Mouse (Mus musculus): Measurements from ENCODE around the gene Hist1h4a. TPM values are rescaled to one million over a fixed set of nuclear protein-coding genes. Genes with fewer than 3 reads are reported as not detected.

Gene Hist1h4a
- polyA plus RNA-seq, 1 experiment from 2014 or later: 1.1 TPM

DNA sequence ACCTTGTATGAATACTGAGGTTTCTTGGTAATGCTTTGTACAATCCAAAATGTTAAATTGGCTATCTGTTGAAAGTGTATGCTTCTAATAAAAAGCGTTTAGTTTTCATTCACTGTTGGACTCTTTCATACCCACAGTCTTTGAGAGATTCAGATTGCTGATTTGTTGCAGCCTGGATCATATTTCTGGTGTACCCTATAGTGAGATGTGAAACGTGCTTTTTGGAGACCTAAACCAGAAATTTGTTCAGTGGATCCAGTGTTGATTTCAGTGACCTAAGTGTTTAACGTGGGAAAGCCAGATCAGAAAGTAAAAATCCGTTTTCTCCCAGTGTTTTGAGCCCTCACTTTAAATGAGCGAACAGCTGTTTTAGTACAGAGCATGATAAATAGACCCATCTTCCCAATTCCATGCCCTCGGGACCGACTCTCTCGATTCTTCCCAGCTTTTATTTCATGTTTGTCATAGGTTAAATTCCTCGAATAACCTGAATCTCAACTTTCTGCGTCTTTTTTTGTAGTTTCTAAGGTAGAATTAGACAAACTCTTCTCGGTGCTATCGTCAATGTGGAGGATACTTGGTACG is 20.7 kb downstream of the Hist1h4a start:
- Histone ChIP-seq H3K4me3 (replicated peaks; ENCODE audit: low read depth, low read length) (peak overlapping the region; percentile 48), H3K9me3 (ENCODE audit: control insufficient read depth, low read length) (no peaks in the 10 kb centered on the region), H3K36me3 (ENCODE audit: control insufficient read depth, insufficient read depth, low read length) (no peaks in the 10 kb centered on the region), H3K4me1 (ENCODE audit: control insufficient read depth, insufficient read depth, low read length) (peaks cover 19% of the 10 kb centered on the region), H3K27ac (replicated peaks; ENCODE audit: low read depth, low read length) (no peak overlapping the region), H3K9ac (replicated peaks; ENCODE audit: low read length) (peak overlapping the region; percentile 57; the same call in 1 of the 2 replicates), H3K4me2 (ENCODE audit: low read length) (peak overlapping the region; percentile 98), H3K27me3 (ENCODE audit: control insufficient read depth, insufficient read depth, low read length) (no peaks in the 10 kb centered on the region)
- no peak for DNase-seq
- 34% methylated on average over 13 of the region's 13 CpGs for WGBS
- ATAC-seq (ENCODE audit: low FRiP score, low TSS enrichment): no peak

DNA sequence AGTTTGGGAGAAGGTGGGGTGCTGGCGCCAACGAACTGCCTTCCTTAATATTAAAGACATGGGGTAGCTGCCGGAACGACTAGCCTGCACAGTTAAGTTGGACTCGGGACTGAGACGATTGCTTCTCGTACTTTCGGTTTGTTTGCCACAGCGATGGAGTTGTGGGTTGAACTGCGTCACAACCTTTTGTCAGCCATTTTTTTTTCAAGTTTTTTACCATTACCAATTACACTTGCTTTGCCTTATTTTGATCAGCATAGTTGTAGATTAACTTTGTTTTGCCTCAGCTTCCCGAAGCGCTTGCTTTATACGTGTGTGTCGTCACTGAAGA is 21.1 kb downstream of the Hist1h4a start:
- Histone ChIP-seq H3K36me3 (ENCODE audit: control insufficient read depth, insufficient read depth, low read length) (no peaks in the 10 kb centered on the region), H3K4me1 (ENCODE audit: control insufficient read depth, insufficient read depth, low read length) (peaks cover 19% of the 10 kb centered on the region), H3K9me3 (ENCODE audit: control insufficient read depth, low read length) (no peaks in the 10 kb centered on the region), H3K9ac (replicated peaks; ENCODE audit: low read length) (peak overlapping the region; percentile 57; the same call in 1 of the 2 replicates), H3K4me3 (replicated peaks; ENCODE audit: low read depth, low read length) (peak overlapping the region; percentile 48), H3K4me2 (ENCODE audit: low read length) (peak overlapping the region; percentile 98), H3K27me3 (ENCODE audit: control insufficient read depth, insufficient read depth, low read length) (no peaks in the 10 kb centered on the region), H3K27ac (replicated peaks; ENCODE audit: low read depth, low read length) (peak overlapping the region; percentile 78)
- ATAC-seq (ENCODE audit: low FRiP score, low TSS enrichment) (no peak), DNase-seq (no peak)
- 2% methylated on average over 14 of the region's 14 CpGs for WGBS

DNA sequence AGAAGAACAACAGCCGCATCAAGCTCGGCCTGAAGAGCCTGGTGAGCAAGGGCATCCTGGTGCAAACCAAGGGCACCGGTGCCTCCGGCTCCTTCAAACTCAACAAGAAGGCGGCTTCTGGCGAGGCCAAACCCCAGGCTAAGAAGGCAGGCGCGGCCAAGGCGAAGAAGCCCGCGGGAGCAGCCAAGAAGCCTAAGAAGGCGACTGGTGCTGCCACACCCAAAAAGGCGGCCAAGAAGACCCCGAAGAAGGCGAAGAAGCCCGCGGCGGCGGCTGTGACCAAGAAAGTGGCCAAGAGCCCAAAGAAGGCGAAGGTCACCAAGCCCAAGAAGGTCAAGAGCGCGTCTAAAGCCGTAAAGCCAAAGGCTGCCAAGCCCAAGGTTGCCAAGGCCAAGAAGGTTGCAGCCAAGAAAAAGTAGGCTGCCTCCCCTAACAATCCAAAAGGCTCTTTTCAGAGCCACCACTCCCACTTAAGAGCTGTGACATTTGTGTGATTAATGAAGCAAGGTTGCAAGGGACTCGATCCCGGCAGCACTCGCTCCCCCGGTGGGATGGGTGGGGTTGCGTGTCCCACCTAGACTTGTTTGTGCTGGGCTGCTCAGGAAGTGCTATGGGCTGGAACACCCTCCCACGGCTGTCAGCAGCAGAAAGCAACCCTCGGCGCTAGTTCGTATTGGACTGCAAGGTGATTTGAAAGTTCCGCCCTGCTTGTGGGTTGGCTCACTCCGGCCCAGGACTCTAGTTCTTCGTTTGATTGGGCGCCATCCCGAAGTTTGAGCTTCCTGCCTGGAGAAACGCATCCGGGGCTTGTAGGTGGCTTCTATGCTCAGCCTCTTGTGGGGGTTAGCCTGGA is 21.7 kb downstream of the Hist1h4a start:
- Histone ChIP-seq H3K27me3 (ENCODE audit: control insufficient read depth, insufficient read depth, low read length) (no peaks in the 10 kb centered on the region), H3K4me2 (ENCODE audit: low read length) (peak overlapping the region; percentile 98), H3K4me3 (replicated peaks; ENCODE audit: low read depth, low read length) (peak overlapping the region; percentile 48), H3K36me3 (ENCODE audit: control insufficient read depth, insufficient read depth, low read length) (no peaks in the 10 kb centered on the region), H3K9ac (replicated peaks; ENCODE audit: low read length) (peak overlapping the region; percentile 57; the same call in 1 of the 2 replicates), H3K27ac (replicated peaks; ENCODE audit: low read depth, low read length) (peak overlapping the region; percentile 78), H3K9me3 (ENCODE audit: control insufficient read depth, low read length) (no peaks in the 10 kb centered on the region), H3K4me1 (ENCODE audit: control insufficient read depth, insufficient read depth, low read length) (peaks cover 19% of the 10 kb centered on the region)
- DNase-seq: peak; percentile 92
- under 1% methylated on average over 39 of the region's 39 CpGs for WGBS
- ATAC-seq (ENCODE audit: low FRiP score, low TSS enrichment): peak; percentile 85

GRCm38 (mm10) chr13:23738677-23739068 is 22.4 kb downstream of the Hist1h4a start, which contains the start of gene Hist1h1c:
TSS of gene Hist1h1c (plus strand) at chr13:23738808.
- Histone ChIP-seq H3K27ac (replicated peaks; ENCODE audit: low read depth, low read length) (peak within 1 kb of the TSS; percentile 78), H3K4me2 (ENCODE audit: low read length) (peak within 1 kb of the TSS; percentile 98), H3K4me3 (replicated peaks; ENCODE audit: low read depth, low read length) (peak within 1 kb of the TSS; percentile 48), H3K4me1 (ENCODE audit: control insufficient read depth, insufficient read depth, low read length) (peaks cover 19% of the 10 kb centered on the region), H3K9me3 (ENCODE audit: control insufficient read depth, low read length) (no peaks in the 10 kb centered on the region), H3K27me3 (ENCODE audit: control insufficient read depth, insufficient read depth, low read length) (no peaks in the 10 kb centered on the region), H3K36me3 (ENCODE audit: control insufficient read depth, insufficient read depth, low read length) (no peaks in the 10 kb centered on the region), H3K9ac (replicated peaks; ENCODE audit: low read length) (peak within 1 kb of the TSS; percentile 57; the same call in 1 of the 2 replicates)
- ATAC-seq (ENCODE audit: low FRiP score, low TSS enrichment) (peak; percentile 94), DNase-seq (peak; percentile 93)
- under 1% methylated on average over 30 of the region's 38 CpGs for WGBS

GRCm38 (mm10) chr13:23738041-23738440 is 23.0 kb downstream of the Hist1h4a start:
- 17% methylated on average over 4 of the region's 4 CpGs for WGBS
- Histone ChIP-seq H3K27ac (replicated peaks; ENCODE audit: low read depth, low read length) (peak overlapping the region; percentile 42), H3K27me3 (ENCODE audit: control insufficient read depth, insufficient read depth, low read length) (no peaks in the 10 kb centered on the region), H3K4me3 (replicated peaks; ENCODE audit: low read depth, low read length) (peak overlapping the region; percentile 48), H3K9ac (replicated peaks; ENCODE audit: low read length) (peak overlapping the region; percentile 24; the same call in 1 of the 2 replicates), H3K4me1 (ENCODE audit: control insufficient read depth, insufficient read depth, low read length) (peaks cover 19% of the 10 kb centered on the region), H3K36me3 (ENCODE audit: control insufficient read depth, insufficient read depth, low read length) (no peaks in the 10 kb centered on the region), H3K9me3 (ENCODE audit: control insufficient read depth, low read length) (no peaks in the 10 kb centered on the region), H3K4me2 (ENCODE audit: low read length) (peak overlapping the region; percentile 98)
- ATAC-seq (ENCODE audit: low FRiP score, low TSS enrichment) (no peak), DNase-seq (no peak)

DNA sequence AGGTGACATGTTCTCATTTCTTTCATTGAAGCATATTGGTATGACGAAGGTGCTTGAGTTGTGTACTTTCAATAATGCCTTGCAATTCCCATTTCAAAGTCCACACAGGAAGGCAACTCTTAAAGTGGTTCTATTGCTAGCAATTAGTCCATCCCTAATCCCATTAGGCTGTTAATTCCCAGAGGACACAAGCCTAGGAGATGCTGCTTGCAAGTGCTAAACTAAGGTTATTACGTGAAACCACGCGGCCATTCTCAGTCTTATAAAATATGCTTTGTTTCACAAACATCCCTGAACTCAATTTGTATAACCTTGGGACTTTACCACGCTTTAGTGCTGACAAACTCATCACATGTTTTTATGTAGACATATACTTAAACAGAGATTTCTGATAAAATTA is 23.9 kb downstream of the Hist1h4a start:
- no peaks in the 10 kb centered on the region for H3K36me3 ChIP-seq (ENCODE audit: control insufficient read depth, insufficient read depth, low read length)
- no peak overlapping the region for H3K4me3 ChIP-seq (replicated peaks; ENCODE audit: low read depth, low read length)
- DNase-seq (no peak), ATAC-seq (ENCODE audit: low FRiP score, low TSS enrichment) (no peak)
- 67% methylated on average over 5 of the region's 5 CpGs for WGBS
- no peak overlapping the region for H3K9ac ChIP-seq (replicated peaks; ENCODE audit: low read length)
- H3K4me1 ChIP-seq (ENCODE audit: control insufficient read depth, insufficient read depth, low read length): peaks cover 19% of the 10 kb centered on the region
- H3K4me2 ChIP-seq (ENCODE audit: low read length): no peak overlapping the region
- no peak overlapping the region for H3K27ac ChIP-seq (replicated peaks; ENCODE audit: low read depth, low read length)
- H3K27me3 ChIP-seq (ENCODE audit: control insufficient read depth, insufficient read depth, low read length): no peaks in the 10 kb centered on the region
- no peaks in the 10 kb centered on the region for H3K9me3 ChIP-seq (ENCODE audit: control insufficient read depth, low read length)

DNA sequence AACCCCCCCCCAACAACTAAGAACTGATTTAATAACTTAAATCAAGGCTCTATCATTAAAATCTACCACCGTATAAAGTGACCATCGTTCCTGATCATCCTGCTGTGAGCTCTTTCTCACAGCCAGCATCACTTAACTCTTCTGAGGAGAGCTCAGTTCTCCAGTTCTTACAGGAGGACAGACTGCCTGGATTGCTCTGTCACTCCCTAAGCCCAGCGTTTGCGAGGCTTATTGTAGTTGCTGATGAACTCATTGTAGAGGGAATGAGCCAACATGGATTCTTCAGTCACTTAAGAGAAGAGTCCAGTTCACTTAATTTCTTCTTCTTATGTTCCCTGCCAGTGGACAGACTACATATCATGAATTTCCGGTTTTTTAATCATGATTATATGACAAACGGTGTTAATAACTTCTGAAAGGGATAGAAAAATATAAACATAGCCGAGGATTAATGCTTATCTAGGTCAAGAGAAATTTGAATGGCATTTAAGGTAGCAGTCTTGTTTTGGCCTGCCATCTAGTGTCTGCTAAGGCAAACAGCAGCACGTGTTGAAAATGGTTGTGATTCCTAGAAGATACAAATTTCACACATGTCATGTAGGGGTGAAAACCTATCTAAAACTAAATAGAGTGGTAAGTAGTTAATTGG is 28.8 kb downstream of the Hist1h4a start:
- no peak overlapping the region for H3K9ac ChIP-seq (replicated peaks; ENCODE audit: low read length)
- H3K4me1 ChIP-seq (ENCODE audit: control insufficient read depth, insufficient read depth, low read length): no peaks in the 10 kb centered on the region
- H3K9me3 ChIP-seq (ENCODE audit: control insufficient read depth, low read length): no peaks in the 10 kb centered on the region
- no peak overlapping the region for H3K4me2 ChIP-seq (ENCODE audit: low read length)
- no peak overlapping the region for H3K4me3 ChIP-seq (replicated peaks; ENCODE audit: low read depth, low read length)
- peak; percentile 78 for DNase-seq
- no peaks in the 10 kb centered on the region for H3K27me3 ChIP-seq (ENCODE audit: control insufficient read depth, insufficient read depth, low read length)
- H3K36me3 ChIP-seq (ENCODE audit: control insufficient read depth, insufficient read depth, low read length): no peaks in the 10 kb centered on the region
- H3K27ac ChIP-seq (replicated peaks; ENCODE audit: low read depth, low read length): no peak overlapping the region
- 25% methylated on average over 8 of the region's 8 CpGs for WGBS
- no peak for ATAC-seq (ENCODE audit: low FRiP score, low TSS enrichment)

GRCm38 (mm10) chr13:23730479-23730878 is 30.6 kb downstream of the Hist1h4a start:
- ATAC-seq (ENCODE audit: low FRiP score, low TSS enrichment): no peak
- whole genome bisulfite sequencing: 63% methylated on average over 8 of the region's 8 CpGs

More at GRCm38 (mm10) chr13:23730479-23730878, 30.6 kb downstream of the Hist1h4a start:
- Histone ChIP-seq H3K4me3 (replicated peaks; ENCODE audit: low read depth, low read length) (no peak overlapping the region), H3K36me3 (ENCODE audit: control insufficient read depth, insufficient read depth, low read length) (no peaks in the 10 kb centered on the region), H3K27me3 (ENCODE audit: control insufficient read depth, insufficient read depth, low read length) (no peaks in the 10 kb centered on the region), H3K27ac (replicated peaks; ENCODE audit: low read depth, low read length) (no peak overlapping the region), H3K4me2 (ENCODE audit: low read length) (no peak overlapping the region), H3K4me1 (ENCODE audit: control insufficient read depth, insufficient read depth, low read length) (no peaks in the 10 kb centered on the region), H3K9me3 (ENCODE audit: control insufficient read depth, low read length) (no peaks in the 10 kb centered on the region), H3K9ac (replicated peaks; ENCODE audit: low read length) (no peak overlapping the region)
- DNase-seq: no peak
